10 mouse cellular contexts compared by ENCODE assay signal in the genomic region with DNA sequence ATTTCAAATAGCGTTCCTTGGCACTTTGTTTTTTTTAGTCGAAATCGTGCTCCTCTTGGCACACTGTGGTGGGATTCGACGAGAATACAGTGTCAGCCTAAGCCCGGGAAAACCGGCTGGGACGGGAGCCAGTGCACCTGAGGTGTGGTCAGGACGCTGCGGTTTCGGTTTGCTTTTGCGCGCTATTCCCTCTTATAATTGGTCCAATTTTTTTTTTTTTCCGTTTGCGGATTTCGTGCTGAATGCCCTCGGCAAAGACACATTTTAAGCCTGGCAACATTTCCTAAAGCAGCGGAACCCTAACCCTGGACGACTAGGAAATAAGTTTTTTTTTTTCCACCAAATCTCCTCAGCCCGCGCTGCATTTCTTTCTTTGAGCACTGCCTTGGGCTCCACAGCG. TPM values are rescaled to one million over a fixed set of nuclear protein-coding genes. Genes with fewer than 3 reads are reported as not detected.
DNase-seq lines count a peak whose midpoint lies in the region; ATAC-seq and TF ChIP-seq lines count a peak whose summit lies in the region.
"Not testable (repeated sequence)": the region's sequence is repeated elsewhere in the genome, so short reads cannot be mapped to it uniquely, and the experiment has no call there.
"Had no signal": no experiment of that assay in that cellular context is flagged by ENCODE, and none has a peak within 500 bp of the region (broad histone marks: within the 10 kb centered on the region; RNA-seq: fewer than 3 reads in every experiment).

No protein-coding gene starts in this region.

- H3K36me3 ChIP-seq in embryonic facial prominence, embryonic 10.5 days (replicated peaks); hindbrain, embryonic 12.5 days; liver, embryonic 16.5 days (ENCODE audit: control insufficient read depth, insufficient read depth); midbrain, embryonic 14.5 days (ENCODE audit: control insufficient read depth, insufficient read depth, low read length); spleen, adult 2 months (ENCODE audit: control insufficient read depth, insufficient read depth, low read length): not testable (repeated sequence)

- ATAC-seq in hindbrain, embryonic 12.5 days (ENCODE audit: low FRiP score) = 0 out of 2 replicates have a peak, but pooled peaks have one; percentile 23
- not testable (repeated sequence) for ATAC-seq in liver, embryonic 16.5 days (ENCODE audit: low read depth); midbrain, embryonic 14.5 days (ENCODE audit: low FRiP score, low TSS enrichment)

- H3K9ac ChIP-seq in hindbrain, embryonic 12.5 days; liver, embryonic 16.5 days (ENCODE audit: low read depth, low read length); midbrain, embryonic 14.5 days (replicated peaks; ENCODE audit: low read length): not testable (repeated sequence)

- WGBS in embryonic facial prominence, embryonic 10.5 days = under 1% methylated on average over 22 of the region's 22 CpGs
- WGBS in hindbrain, embryonic 12.5 days = under 1% methylated on average over 21 of the region's 22 CpGs
- under 1% methylated on average over 18 of the region's 22 CpGs for WGBS in liver, embryonic 16.5 days (ENCODE audit: insufficient replicate concordance)
- WGBS in midbrain, embryonic 14.5 days = 0% methylated on average over 18 of the region's 22 CpGs
- WGBS in spleen, adult 2 months = 1% methylated on average over 21 of the region's 22 CpGs

- TF ChIP-seq POLR2A in spleen, adult 2 months (IDR thresholded peaks at IDR 0.05; ENCODE audit: low read depth, low read length) = not testable (repeated sequence)

- not testable (repeated sequence) for H3K4me2 ChIP-seq in hindbrain, embryonic 12.5 days (replicated peaks); liver, embryonic 16.5 days (ENCODE audit: low read depth, low read length); midbrain, embryonic 14.5 days (ENCODE audit: low read length)

- TF ChIP-seq CTCF in spleen, adult 2 months (IDR thresholded peaks at IDR 0.05; ENCODE audit: extremely low read depth, insufficient read depth, insufficient read length, insufficient replicate concordance) = not testable (repeated sequence)

- not testable (repeated sequence) for H3K27me3 ChIP-seq in embryonic facial prominence, embryonic 10.5 days (replicated peaks; ENCODE audit: low read depth, poor library complexity, severe bottlenecking); hindbrain, embryonic 12.5 days; liver, embryonic 16.5 days (ENCODE audit: control insufficient read depth, insufficient read depth, low read depth, low read length); midbrain, embryonic 14.5 days (ENCODE audit: control insufficient read depth, insufficient read depth, low read length); spleen, adult 2 months (ENCODE audit: control insufficient read depth, insufficient read depth, low read length)

- 0 out of 2 replicates have a peak overlapping the region, but pooled peaks have one; percentile 21 for H3K4me3 ChIP-seq in embryonic facial prominence, embryonic 10.5 days
- not testable (repeated sequence) for H3K4me3 ChIP-seq in hindbrain, embryonic 12.5 days; midbrain, embryonic 14.5 days (replicated peaks; ENCODE audit: low read depth, low read length)
- H3K4me3 ChIP-seq in liver, embryonic 16.5 days (ENCODE audit: low read depth, low read length) = peak overlapping the region; percentile 24; the same call in 1 of the 2 replicates
- peak overlapping the region; percentile 45 for H3K4me3 ChIP-seq in spleen, adult 2 months (ENCODE audit: extremely low read depth, insufficient read depth, insufficient read length)

- peak; percentile 19 for DNase-seq in R1 (ENCODE audit: low read depth, low spot score)
- DNase-seq in embryonic facial prominence, embryonic 10.5 days (ENCODE audit: low spot score) = peak; percentile 18
- DNase-seq in heart, adult 11 months = peak; percentile 84
- DNase-seq in kidney, postnatal 25 days = peak; percentile 36 to 46
- DNase-seq in midbrain, embryonic 14.5 days = peak; percentile 14
- DNase-seq in spleen, adult 2 months (ENCODE audit: low read depth in 1 of 2, low spot score in 2 of 2) = not testable (repeated sequence)

- H3K4me1 ChIP-seq in embryonic facial prominence, embryonic 10.5 days; hindbrain, embryonic 12.5 days; liver, embryonic 16.5 days (ENCODE audit: control insufficient read depth, low read depth, low read length); midbrain, embryonic 14.5 days (ENCODE audit: control insufficient read depth, insufficient read depth, low read length); spleen, adult 2 months (ENCODE audit: control insufficient read depth, insufficient read depth, insufficient read length): not testable (repeated sequence)

- H3K9me3 ChIP-seq in embryonic facial prominence, embryonic 10.5 days; hindbrain, embryonic 12.5 days (replicated peaks); liver, embryonic 16.5 days (replicated peaks; ENCODE audit: control insufficient read depth, low read length); midbrain, embryonic 14.5 days (ENCODE audit: control insufficient read depth, low read length): not testable (repeated sequence)

- H3K27ac ChIP-seq in embryonic facial prominence, embryonic 10.5 days (replicated peaks); hindbrain, embryonic 12.5 days; liver, embryonic 16.5 days (ENCODE audit: low read length); midbrain, embryonic 14.5 days (replicated peaks; ENCODE audit: low read depth, low read length); spleen, adult 2 months (ENCODE audit: insufficient read depth, low read length): not testable (repeated sequence)

RNA-seq across cellular contexts. Expression of a gene that starts 15.4 kb away (rescaled TPM):
- polyA plus RNA-seq in embryonic facial prominence, embryonic 10.5 days (2016; fragmentation: Nextera tagmentation; extraction: Ambion mirVana) = not detected in 2 replicates
- not detected in 2 replicates for polyA plus RNA-seq in hindbrain, embryonic 12.5 days (2016; fragmentation: Nextera tagmentation; extraction: Ambion mirVana)
- polyA plus RNA-seq in liver, embryonic 16.5 days (2015; fragmentation: Nextera tagmentation; extraction: Ambion mirVana) = not detected in 2 replicates
- polyA plus RNA-seq in midbrain, embryonic 14.5 days (2014; fragmentation: Nextera tagmentation; extraction: Ambion mirVana) = not detected in 2 replicates
- polyA plus RNA-seq in spleen, adult 2 months (2012; rRNA removed) = 0.37 TPM in 1 of 2 replicates, not detected in the other
- polyA plus RNA-seq: cortical plate, adult 2 months; neural tube, embryonic 14.5 days had no signal

RNA-seq across cellular contexts. Expression of a gene that starts 36.9 kb away (rescaled TPM):
- polyA plus RNA-seq in embryonic facial prominence, embryonic 10.5 days (2016; fragmentation: Nextera tagmentation; extraction: Ambion mirVana) = not detected in 2 replicates
- polyA plus RNA-seq in hindbrain, embryonic 12.5 days (2016; fragmentation: Nextera tagmentation; extraction: Ambion mirVana) = not detected in 2 replicates
- not detected in 2 replicates for polyA plus RNA-seq in liver, embryonic 16.5 days (2015; fragmentation: Nextera tagmentation; extraction: Ambion mirVana)
- not detected in 2 replicates for polyA plus RNA-seq in midbrain, embryonic 14.5 days (2014; fragmentation: Nextera tagmentation; extraction: Ambion mirVana)
- polyA plus RNA-seq in spleen, adult 2 months (2012; rRNA removed) = not detected in 2 replicates
- polyA plus RNA-seq: cortical plate, adult 2 months; neural tube, embryonic 14.5 days had no signal
